Comparison of ENCODE assay signal across 8 mouse cellular contexts in the genomic region with DNA sequence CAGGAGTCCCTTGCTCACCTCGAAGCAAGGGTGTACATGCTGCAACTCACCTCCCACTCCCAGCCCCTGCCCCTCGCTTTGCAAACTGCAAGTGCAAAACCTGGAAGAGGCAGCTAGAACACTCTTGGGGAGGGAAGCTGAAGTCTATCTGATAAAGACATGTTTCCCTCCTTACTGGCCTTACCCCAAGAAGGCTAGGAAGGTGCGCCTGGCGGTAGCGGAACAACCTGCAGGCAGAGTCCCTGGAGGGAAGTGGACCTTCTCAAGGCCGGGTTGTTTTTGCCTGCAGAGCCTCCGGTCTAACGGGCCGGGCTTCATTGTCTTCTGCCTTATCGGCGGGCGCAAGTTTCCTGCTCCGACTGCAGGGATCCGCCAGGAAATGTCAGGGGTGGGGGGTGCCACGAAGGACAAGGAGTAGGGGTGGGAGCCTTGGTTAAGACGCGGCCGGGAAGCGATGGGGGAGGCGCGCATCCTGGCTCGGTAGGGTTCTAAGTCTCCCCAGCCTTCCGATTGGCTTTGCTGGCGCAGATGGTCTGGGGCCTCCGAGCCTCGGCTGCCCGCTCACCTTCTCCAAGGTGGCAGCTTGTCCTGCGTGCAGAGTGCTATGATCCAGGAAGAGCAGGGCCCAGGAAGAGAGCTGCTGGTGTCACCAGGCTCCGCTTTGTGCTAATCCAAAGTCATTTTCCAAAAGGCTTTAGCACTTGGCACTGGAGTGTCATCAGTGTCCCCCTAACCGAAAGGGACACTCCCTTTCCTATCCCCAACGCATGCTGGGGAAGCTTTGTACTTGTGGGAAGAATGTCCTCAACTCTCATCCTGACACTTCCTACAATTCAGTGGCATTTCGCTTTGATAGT. TPM values are rescaled to one million over a fixed set of nuclear protein-coding genes. Genes with fewer than 3 reads are reported as not detected.
DNase-seq lines count a peak whose midpoint lies in the region; ATAC-seq lines count a peak whose summit lies in the region.

No protein-coding gene starts in this region.

- no peaks in the 10 kb centered on the region for H3K9me3 ChIP-seq in hindbrain, embryonic 16.5 days (ENCODE audit: control insufficient read depth, low read length)
- no peaks in the 10 kb centered on the region for H3K9me3 ChIP-seq in liver, embryonic 12.5 days (replicated peaks)

- peak overlapping the region; percentile 39 for H3K4me3 ChIP-seq in hindbrain, embryonic 16.5 days (ENCODE audit: low read length)
- H3K4me3 ChIP-seq in liver, embryonic 12.5 days, result peak overlapping the region; percentile 38

- WGBS in hindbrain, embryonic 16.5 days, result 1% methylated on average over 32 of the region's 32 CpGs
- WGBS in liver, embryonic 12.5 days (ENCODE audit: insufficient replicate concordance), result 3% methylated on average over 32 of the region's 32 CpGs

- ATAC-seq in hindbrain, embryonic 16.5 days, result peak; percentile 51
- ATAC-seq in liver, embryonic 12.5 days, result peak; percentile 43; the same call in 1 of the 2 replicates

- peak; percentile 28 for DNase-seq in right cerebral cortex, postnatal 14 days
- no peak for DNase-seq in right cerebral cortex, postnatal 4 days
- peak; percentile 55 for DNase-seq in cerebellum, adult 8-10 months
- DNase-seq in gastrocnemius, postnatal 10 days, result peak; percentile 42
- peak; percentile 59 for DNase-seq in neural tube, embryonic 10.5 days (ENCODE audit: extremely low spot score, low spot score)
- DNase-seq in frontal cortex, adult 2 months (ENCODE audit: extremely low spot score in 1 of 2, low spot score in 1 of 2), result no peak

- H3K27ac ChIP-seq in hindbrain, embryonic 16.5 days (ENCODE audit: low read depth, low read length), result no peak overlapping the region
- peak overlapping the region; percentile 63 for H3K27ac ChIP-seq in liver, embryonic 12.5 days

- H3K4me1 ChIP-seq in hindbrain, embryonic 16.5 days (ENCODE audit: control insufficient read depth, insufficient read depth, low read depth, low read length), result peaks cover 19% of the 10 kb centered on the region
- peaks cover 32% of the 10 kb centered on the region for H3K4me1 ChIP-seq in liver, embryonic 12.5 days

- H3K27me3 ChIP-seq in hindbrain, embryonic 16.5 days (replicated peaks; ENCODE audit: control insufficient read depth, insufficient read depth, low read length), result peaks cover 35% of the 10 kb centered on the region
- H3K27me3 ChIP-seq in liver, embryonic 12.5 days (replicated peaks), result peaks cover 69% of the 10 kb centered on the region

- peak overlapping the region; percentile 44 for H3K9ac ChIP-seq in hindbrain, embryonic 16.5 days (ENCODE audit: low read depth, low read length)
- H3K9ac ChIP-seq in liver, embryonic 12.5 days, result 0 out of 2 replicates have a peak overlapping the region, but pooled peaks have one; percentile 33

- peaks cover 2% of the 10 kb centered on the region; the same call in 1 of the 2 replicates for H3K36me3 ChIP-seq in hindbrain, embryonic 16.5 days (ENCODE audit: control insufficient read depth, insufficient read depth, low read length)
- 0 out of 2 replicates have a peak, but pooled peaks cover 1% of the 10 kb centered on the region for H3K36me3 ChIP-seq in liver, embryonic 12.5 days

- peak overlapping the region; percentile 68 for H3K4me2 ChIP-seq in hindbrain, embryonic 16.5 days (ENCODE audit: low read length)
- peak overlapping the region; percentile 62 for H3K4me2 ChIP-seq in liver, embryonic 12.5 days

RNA-seq across cellular contexts. Expression of gene Esam, which starts 2.4 kb away (rescaled TPM):
- 10 to 100 TPM; 50.9 to 53.8 TPM for total RNA-seq in gastrocnemius, postnatal 10 days (2021)
- polyA plus RNA-seq in hindbrain, embryonic 16.5 days (2015; fragmentation: Nextera tagmentation; extraction: Ambion mirVana), result 44.6 and 47.6 TPM in 2 replicates
- polyA plus RNA-seq in liver, embryonic 12.5 days (2016; fragmentation: Nextera tagmentation; extraction: Ambion mirVana), result 22.0 and 22.8 TPM in 2 replicates
- 28.9 and 31.3 TPM in 2 replicates for polyA plus RNA-seq in frontal cortex, adult 2 months (2012; rRNA removed)

RNA-seq across cellular contexts. Expression of gene Vsig2, which starts 8.8 kb away (rescaled TPM):
- total RNA-seq in gastrocnemius, postnatal 10 days (2021), result 1 to 10 TPM; 3.4 to 5.4 TPM
- 0.92 and 1.1 TPM in 2 replicates for polyA plus RNA-seq in hindbrain, embryonic 16.5 days (2015; fragmentation: Nextera tagmentation; extraction: Ambion mirVana)
- polyA plus RNA-seq in liver, embryonic 12.5 days (2016; fragmentation: Nextera tagmentation; extraction: Ambion mirVana), result 0.29 and 0.76 TPM in 2 replicates
- 6.0 and 6.4 TPM in 2 replicates for polyA plus RNA-seq in frontal cortex, adult 2 months (2012; rRNA removed)

RNA-seq across cellular contexts. Expression of gene Nrgn, which starts 22.4 kb away (rescaled TPM):
- 1 to 10 TPM; 2.8 to 5.1 TPM for total RNA-seq in gastrocnemius, postnatal 10 days (2021)
- 4.8 and 5.8 TPM in 2 replicates for polyA plus RNA-seq in hindbrain, embryonic 16.5 days (2015; fragmentation: Nextera tagmentation; extraction: Ambion mirVana)
- polyA plus RNA-seq in liver, embryonic 12.5 days (2016; fragmentation: Nextera tagmentation; extraction: Ambion mirVana), result 20.6 and 23.4 TPM in 2 replicates
- 1,218 and 1,912 TPM in 2 replicates for polyA plus RNA-seq in frontal cortex, adult 2 months (2012; rRNA removed)

RNA-seq across cellular contexts. Expression of gene Siae, which starts 25.2 kb away (rescaled TPM):
- total RNA-seq in gastrocnemius, postnatal 10 days (2021), result 1 to 10 TPM; 4.0 to 4.4 TPM
- 14.8 and 17.4 TPM in 2 replicates for polyA plus RNA-seq in hindbrain, embryonic 16.5 days (2015; fragmentation: Nextera tagmentation; extraction: Ambion mirVana)
- 5.6 and 5.7 TPM in 2 replicates for polyA plus RNA-seq in liver, embryonic 12.5 days (2016; fragmentation: Nextera tagmentation; extraction: Ambion mirVana)
- polyA plus RNA-seq in frontal cortex, adult 2 months (2012; rRNA removed), result 14.2 and 14.5 TPM in 2 replicates

RNA-seq across cellular contexts. Expression of gene Msantd2, which starts 41.1 kb away (rescaled TPM):
- 10 to 100 TPM in 1 of 2 experiments, 1 to 10 TPM in 1; 8.9 to 12.3 TPM for total RNA-seq in gastrocnemius, postnatal 10 days (2021)
- polyA plus RNA-seq in hindbrain, embryonic 16.5 days (2015; fragmentation: Nextera tagmentation; extraction: Ambion mirVana), result 24.4 and 28.9 TPM in 2 replicates
- 11.3 and 11.8 TPM in 2 replicates for polyA plus RNA-seq in liver, embryonic 12.5 days (2016; fragmentation: Nextera tagmentation; extraction: Ambion mirVana)
- 33.9 and 35.2 TPM in 2 replicates for polyA plus RNA-seq in frontal cortex, adult 2 months (2012; rRNA removed)

Comparison
In these comparisons a context has a peak if more than half of its experiments do, and no peak if none do; other contexts are left out.
1. DNase-seq: peak in right cerebral cortex, postnatal 14 days (single experiment), cerebellum, adult 8-10 months (single experiment), gastrocnemius, postnatal 10 days (single experiment) and neural tube, embryonic 10.5 days (single experiment); none in right cerebral cortex, postnatal 4 days (single experiment) and frontal cortex, adult 2 months (0 of 2).
2. RNA of gene Nrgn, which starts 22.4 kb away (polyA plus RNA-seq): 1,218 to 1,912 TPM in frontal cortex, adult 2 months; 20.6 to 23.4 TPM in liver, embryonic 12.5 days and 4.8 to 5.8 TPM in hindbrain, embryonic 16.5 days; every median in the first group is over 10 times any median in the second.